Mouse (Mus musculus): ENCODE data around the gene Dnajb7. TPM values are rescaled to one million over a fixed set of nuclear protein-coding genes. Genes with fewer than 3 reads are reported as not detected.

Dnajb7 gene
- polyA plus RNA-seq, 2 experiments: 1.4 TPM; not detected in 1

GRCm38 (mm10) chr15:81366241-81366640 is 41.9 kb downstream of the Dnajb7 start:
- H3K36me3 ChIP-seq (ENCODE audit: control insufficient read depth, insufficient read depth, low read length): peaks cover 82% of the 10 kb centered on the region

DNA sequence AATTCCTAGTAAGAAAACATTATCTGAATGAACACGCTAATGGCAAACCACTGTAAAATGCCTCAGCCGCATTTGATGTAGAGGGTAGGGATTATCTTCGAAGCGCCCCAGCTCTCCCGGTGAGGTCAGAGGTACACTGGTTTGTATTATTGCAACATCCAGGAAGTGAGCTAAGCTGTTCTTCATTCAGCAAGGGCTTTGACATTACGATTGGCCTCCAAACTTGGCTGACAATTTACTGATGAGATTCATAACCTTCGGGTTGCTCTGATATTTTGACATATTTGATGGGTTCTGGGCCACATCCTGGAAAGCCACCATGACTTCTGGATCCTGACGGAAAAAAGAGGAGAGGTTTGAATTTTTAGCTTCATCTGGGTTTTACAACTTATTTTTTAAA is 42.9 kb downstream of the Dnajb7 start:
- no peaks in the 10 kb centered on the region for H3K27me3 ChIP-seq (ENCODE audit: control insufficient read depth, insufficient read depth, low read length)
- no peak for TF ChIP-seq POLR2A (IDR thresholded peaks at IDR 0.05; ENCODE audit: borderline replicate concordance, extremely low read depth, insufficient read depth, insufficient read length)
- no peak overlapping the region for H3K4me3 ChIP-seq (replicated peaks; ENCODE audit: low read length)
- ATAC-seq (ENCODE audit: low FRiP score, low read depth) (no peak), DNase-seq (ENCODE audit: low spot score) (no peak)
- no peak overlapping the region for H3K27ac ChIP-seq (replicated peaks; ENCODE audit: low read depth, low read length)
- H3K36me3 ChIP-seq (ENCODE audit: control insufficient read depth, insufficient read depth, low read length): peaks cover 73% of the 10 kb centered on the region
- no peak overlapping the region for H3K9ac ChIP-seq (ENCODE audit: low read depth, low read length, severe bottlenecking)
- no peaks in the 10 kb centered on the region for H3K4me1 ChIP-seq (ENCODE audit: control insufficient read depth, insufficient read depth, low read length)
- no peaks in the 10 kb centered on the region for H3K9me3 ChIP-seq (ENCODE audit: control insufficient read depth, low read length)
- no peak overlapping the region for H3K4me2 ChIP-seq (replicated peaks; ENCODE audit: low read depth, low read length, severe bottlenecking)
- WGBS: 90% methylated on average over 8 of the region's 8 CpGs

More at GRCm38 (mm10) chr15:81366241-81366640, 41.9 kb downstream of the Dnajb7 start:
- H3K4me2 ChIP-seq (replicated peaks; ENCODE audit: low read depth, low read length, severe bottlenecking): no peak overlapping the region
- DNase-seq (ENCODE audit: low spot score): no peak
- no peaks in the 10 kb centered on the region for H3K27me3 ChIP-seq (ENCODE audit: control insufficient read depth, insufficient read depth, low read length)
- no peak for ATAC-seq (ENCODE audit: low FRiP score, low read depth)
- no peak overlapping the region for H3K4me3 ChIP-seq (replicated peaks; ENCODE audit: low read length)
- H3K4me1 ChIP-seq (ENCODE audit: control insufficient read depth, insufficient read depth, low read length): no peaks in the 10 kb centered on the region
- H3K27ac ChIP-seq (replicated peaks; ENCODE audit: low read depth, low read length): no peak overlapping the region
- no peak for TF ChIP-seq POLR2A (IDR thresholded peaks at IDR 0.05; ENCODE audit: borderline replicate concordance, extremely low read depth, insufficient read depth, insufficient read length)
- H3K9ac ChIP-seq (ENCODE audit: low read depth, low read length, severe bottlenecking): no peak overlapping the region
- no peaks in the 10 kb centered on the region for H3K9me3 ChIP-seq (ENCODE audit: control insufficient read depth, low read length)
- WGBS: 77% methylated on average over 4 of the region's 4 CpGs

DNA sequence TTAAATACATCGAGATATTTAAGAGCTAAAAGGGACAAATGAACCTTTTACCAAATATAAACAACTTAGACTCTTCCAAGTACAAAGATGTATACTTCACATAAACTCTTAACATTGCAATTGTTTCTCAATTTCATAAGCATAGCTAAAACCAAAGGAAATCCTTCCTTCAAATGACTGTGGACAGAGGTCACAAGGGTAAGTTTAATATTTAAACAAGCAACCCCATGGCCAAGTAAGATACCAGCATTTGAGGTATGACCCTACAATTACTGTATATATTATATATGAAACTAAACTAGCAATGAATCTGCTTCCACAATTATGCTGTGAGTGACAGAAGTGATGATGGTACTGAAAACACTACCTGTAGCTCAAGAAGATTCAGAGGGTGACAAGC is 43.8 kb downstream of the Dnajb7 start:
- DNase-seq (ENCODE audit: low spot score) (no peak), ATAC-seq (ENCODE audit: low FRiP score, low read depth) (no peak)
- H3K9me3 ChIP-seq (ENCODE audit: control insufficient read depth, low read length): no peaks in the 10 kb centered on the region
- no peak overlapping the region for H3K9ac ChIP-seq (ENCODE audit: low read depth, low read length, severe bottlenecking)
- peaks cover 63% of the 10 kb centered on the region for H3K36me3 ChIP-seq (ENCODE audit: control insufficient read depth, insufficient read depth, low read length)
- no peak overlapping the region for H3K27ac ChIP-seq (replicated peaks; ENCODE audit: low read depth, low read length)
- no peak overlapping the region for H3K4me2 ChIP-seq (replicated peaks; ENCODE audit: low read depth, low read length, severe bottlenecking)
- H3K4me3 ChIP-seq (replicated peaks; ENCODE audit: low read length): no peak overlapping the region
- H3K27me3 ChIP-seq (ENCODE audit: control insufficient read depth, insufficient read depth, low read length): no peaks in the 10 kb centered on the region
- 93% methylated on average over 1 of the region's 1 CpGs for WGBS
- TF ChIP-seq POLR2A (IDR thresholded peaks at IDR 0.05; ENCODE audit: borderline replicate concordance, extremely low read depth, insufficient read depth, insufficient read length): no peak
- H3K4me1 ChIP-seq (ENCODE audit: control insufficient read depth, insufficient read depth, low read length): peaks cover 6% of the 10 kb centered on the region

GRCm38 (mm10) chr15:81362501-81362900 is 45.6 kb downstream of the Dnajb7 start:
- no peak for ATAC-seq (ENCODE audit: low FRiP score, low read depth)
- WGBS: 69% methylated on average over 1 of the region's 1 CpGs

GRCm38 (mm10) chr15:81361417-81362015 is 46.6 kb downstream of the Dnajb7 start:
- H3K4me2 ChIP-seq (replicated peaks; ENCODE audit: low read depth, low read length, severe bottlenecking): peak overlapping the region; percentile 67
- peak overlapping the region; percentile 78; the same call in 1 of the 2 replicates for H3K27ac ChIP-seq (replicated peaks; ENCODE audit: low read depth, low read length)
- DNase-seq (ENCODE audit: low spot score): no peak
- peaks cover 6% of the 10 kb centered on the region for H3K4me1 ChIP-seq (ENCODE audit: control insufficient read depth, insufficient read depth, low read length)
- no peaks in the 10 kb centered on the region for H3K9me3 ChIP-seq (ENCODE audit: control insufficient read depth, low read length)
- 0 out of 2 replicates have a peak overlapping the region, but pooled peaks have one; percentile 83 for H3K9ac ChIP-seq (ENCODE audit: low read depth, low read length, severe bottlenecking)
- no peak for TF ChIP-seq POLR2A (IDR thresholded peaks at IDR 0.05; ENCODE audit: borderline replicate concordance, extremely low read depth, insufficient read depth, insufficient read length)
- WGBS: 39% methylated on average over 10 of the region's 10 CpGs
- H3K36me3 ChIP-seq (ENCODE audit: control insufficient read depth, insufficient read depth, low read length): peaks cover 38% of the 10 kb centered on the region
- no peak for ATAC-seq (ENCODE audit: low FRiP score, low read depth)
- H3K4me3 ChIP-seq (replicated peaks; ENCODE audit: low read length): peak overlapping the region; percentile 77
- H3K27me3 ChIP-seq (ENCODE audit: control insufficient read depth, insufficient read depth, low read length): no peaks in the 10 kb centered on the region

More at GRCm38 (mm10) chr15:81362501-81362900, 45.6 kb downstream of the Dnajb7 start:
- H3K27me3 ChIP-seq (ENCODE audit: control insufficient read depth, insufficient read depth, low read length): no peaks in the 10 kb centered on the region
- no peak for TF ChIP-seq POLR2A (IDR thresholded peaks at IDR 0.05; ENCODE audit: borderline replicate concordance, extremely low read depth, insufficient read depth, insufficient read length)
- H3K4me3 ChIP-seq (replicated peaks; ENCODE audit: low read length): no peak overlapping the region
- DNase-seq (ENCODE audit: low spot score): no peak
- H3K9me3 ChIP-seq (ENCODE audit: control insufficient read depth, low read length): no peaks in the 10 kb centered on the region
- no peak overlapping the region for H3K27ac ChIP-seq (replicated peaks; ENCODE audit: low read depth, low read length)
- no peak overlapping the region for H3K9ac ChIP-seq (ENCODE audit: low read depth, low read length, severe bottlenecking)
- no peak overlapping the region for H3K4me2 ChIP-seq (replicated peaks; ENCODE audit: low read depth, low read length, severe bottlenecking)
- peaks cover 48% of the 10 kb centered on the region for H3K36me3 ChIP-seq (ENCODE audit: control insufficient read depth, insufficient read depth, low read length)
- peaks cover 6% of the 10 kb centered on the region for H3K4me1 ChIP-seq (ENCODE audit: control insufficient read depth, insufficient read depth, low read length)
